Mouse (Mus musculus): ENCODE results near the gene Abca7. TPM values are rescaled to one million over a fixed set of nuclear protein-coding genes. Genes with fewer than 3 reads are reported as not detected.
"Not testable (repeated sequence)": the region's sequence is repeated elsewhere in the genome, so short reads cannot be mapped to it uniquely, and the experiment has no call there.

Abca7 gene
- 10 to 100 TPM; 13.8 to 55.3 (median 40.0) TPM for total RNA-seq (2018; cell fraction: chromatin; rRNA removed)
- 1 to 10 TPM; 2.5 to 9.0 (median 5.6) TPM for total RNA-seq (2018; cell fraction: cytosol; rRNA removed)
- 10 to 100 TPM in 25 of 26 experiments, 1 to 10 TPM in 1; 8.8 to 34.3 (median 23.0) TPM for total RNA-seq (2018; cell fraction: nucleus; rRNA removed)
- polyA plus RNA-seq (2018), result 3.3 to 10.6 TPM (median 4.0 TPM) in 3 replicates

- H3K4me3 ChIP-seq (ENCODE audit: inconsistent target), result peak within 1 kb of the TSS; percentile 81
- peaks cover 17% of the 10 kb centered on the region; the same call in 1 of the 2 replicates for H3K36me3 ChIP-seq (ENCODE audit: inconsistent target)
- no peaks in the 10 kb centered on the region; the same call in 1 of the 2 replicates for H3K79me2 ChIP-seq (ENCODE audit: inconsistent target)
- WGBS (ENCODE audit: missing documents), result 0% methylated on average over 34 of the region's 34 CpGs
- H3K27ac ChIP-seq, result peak within 1 kb of the TSS; percentile 58
These were observed at the start of gene Abca7 for GRCm38 (mm10) chr10:79996272-79997033. TSS of gene Abca7 (plus strand) at chr10:79996494.

- Histone ChIP-seq H3K79me2 (ENCODE audit: inconsistent target) (peaks cover 61% of the 10 kb centered on the region; the same call in 1 of the 2 replicates), H3K27ac (peak overlapping the region; percentile 52), H3K36me3 (ENCODE audit: inconsistent target) (peaks cover 29% of the 10 kb centered on the region; the same call in 1 of the 2 replicates), H3K4me3 (ENCODE audit: inconsistent target) (no peak overlapping the region)
- WGBS (ENCODE audit: missing documents), result 47% methylated on average over 7 of the region's 7 CpGs
These were observed 49.5 kb upstream of the Abca7 start for GRCm38 (mm10) chr10:79946752-79947322.

- H3K36me3 ChIP-seq (ENCODE audit: inconsistent target), result peaks cover 29% of the 10 kb centered on the region; the same call in 1 of the 2 replicates
- 86% methylated on average over 6 of the region's 6 CpGs for WGBS (ENCODE audit: missing documents)
- no peak overlapping the region for H3K4me3 ChIP-seq (ENCODE audit: inconsistent target)
- H3K79me2 ChIP-seq (ENCODE audit: inconsistent target), result peaks cover 55% of the 10 kb centered on the region; the same call in 1 of the 2 replicates
- no peak overlapping the region for H3K27ac ChIP-seq
These were observed 48.8 kb upstream of the Abca7 start for GRCm38 (mm10) chr10:79947502-79947901.

GRCm38 (mm10) chr10:79949873-79950272, 46.4 kb upstream of the Abca7 start:
- Histone ChIP-seq H3K4me3 (ENCODE audit: inconsistent target) (no peak overlapping the region), H3K79me2 (ENCODE audit: inconsistent target) (peaks cover 31% of the 10 kb centered on the region; the same call in 1 of the 2 replicates), H3K36me3 (ENCODE audit: inconsistent target) (peaks cover 29% of the 10 kb centered on the region; the same call in 1 of the 2 replicates), H3K27ac (no peak overlapping the region)
- 95% methylated on average over 4 of the region's 4 CpGs for WGBS (ENCODE audit: missing documents)

- no peak overlapping the region for H3K4me3 ChIP-seq (ENCODE audit: inconsistent target)
- no peak overlapping the region for H3K27ac ChIP-seq
- H3K36me3 ChIP-seq (ENCODE audit: inconsistent target), result peaks cover 29% of the 10 kb centered on the region; the same call in 1 of the 2 replicates
- peaks cover 23% of the 10 kb centered on the region; the same call in 1 of the 2 replicates for H3K79me2 ChIP-seq (ENCODE audit: inconsistent target)
- 94% methylated on average over 16 of the region's 18 CpGs for WGBS (ENCODE audit: missing documents)
These were observed 45.6 kb upstream of the Abca7 start for GRCm38 (mm10) chr10:79950661-79951060.

GRCm38 (mm10) chr10:79953946-79954345, 42.3 kb upstream of the Abca7 start:
- no peaks in the 10 kb centered on the region for H3K79me2 ChIP-seq (ENCODE audit: inconsistent target)
- H3K27ac ChIP-seq, result no peak overlapping the region
- WGBS (ENCODE audit: missing documents), result 77% methylated on average over 6 of the region's 6 CpGs
- H3K36me3 ChIP-seq (ENCODE audit: inconsistent target), result peaks cover 21% of the 10 kb centered on the region; the same call in 1 of the 2 replicates
- H3K4me3 ChIP-seq (ENCODE audit: inconsistent target), result no peak overlapping the region

- Histone ChIP-seq H3K79me2 (ENCODE audit: inconsistent target) (no peaks in the 10 kb centered on the region), H3K4me3 (ENCODE audit: inconsistent target) (no peak overlapping the region), H3K27ac (no peak overlapping the region), H3K36me3 (ENCODE audit: inconsistent target) (peaks cover 9% of the 10 kb centered on the region; the same call in 1 of the 2 replicates)
- WGBS (ENCODE audit: missing documents), result 85% methylated on average over 9 of the region's 9 CpGs
These were observed 40.6 kb upstream of the Abca7 start for GRCm38 (mm10) chr10:79955691-79956090.

GRCm38 (mm10) chr10:79956643-79957154, 39.6 kb upstream of the Abca7 start:
- no peak overlapping the region for H3K4me3 ChIP-seq (ENCODE audit: inconsistent target)
- no peaks in the 10 kb centered on the region; the same call in 1 of the 2 replicates for H3K36me3 ChIP-seq (ENCODE audit: inconsistent target)
- 0 out of 2 replicates have a peak, but pooled peaks cover under 1% of the 10 kb centered on the region for H3K79me2 ChIP-seq (ENCODE audit: inconsistent target)
- WGBS (ENCODE audit: missing documents), result 96% methylated on average over 4 of the region's 4 CpGs
- H3K27ac ChIP-seq, result no peak overlapping the region

- Histone ChIP-seq H3K4me3 (ENCODE audit: inconsistent target) (no peak overlapping the region), H3K79me2 (ENCODE audit: inconsistent target) (peaks cover 17% of the 10 kb centered on the region), H3K27ac (no peak overlapping the region), H3K36me3 (ENCODE audit: inconsistent target) (peaks cover 7% of the 10 kb centered on the region; the same call in 1 of the 2 replicates)
- 26% methylated on average over 15 of the region's 21 CpGs for WGBS (ENCODE audit: missing documents)
These were observed 38.0 kb upstream of the Abca7 start for GRCm38 (mm10) chr10:79958140-79958816.

- H3K27ac ChIP-seq; H3K4me3 ChIP-seq (ENCODE audit: inconsistent target): not testable (repeated sequence)
- Histone ChIP-seq H3K79me2 (ENCODE audit: inconsistent target) (peaks cover 17% of the 10 kb centered on the region), H3K36me3 (ENCODE audit: inconsistent target) (peaks cover 14% of the 10 kb centered on the region; the same call in 1 of the 2 replicates)
- 53% methylated on average over 5 of the region's 10 CpGs for WGBS (ENCODE audit: missing documents)
These were observed 36.9 kb upstream of the Abca7 start for GRCm38 (mm10) chr10:79959412-79959811.

- H3K79me2 ChIP-seq (ENCODE audit: inconsistent target), result peaks cover 17% of the 10 kb centered on the region
- peak within 1 kb of the TSS; percentile 67 for H3K4me3 ChIP-seq (ENCODE audit: inconsistent target)
- WGBS (ENCODE audit: missing documents), result under 1% methylated on average over 61 of the region's 61 CpGs
- H3K36me3 ChIP-seq (ENCODE audit: inconsistent target), result peaks cover 20% of the 10 kb centered on the region; the same call in 1 of the 2 replicates
- H3K27ac ChIP-seq, result peak within 1 kb of the TSS; percentile 87
These were observed 36.3 kb upstream of the Abca7 start, which contains the start of gene Wdr18 for GRCm38 (mm10) chr10:79959847-79960601. TSS of gene Wdr18 (plus strand) at chr10:79960152.

GRCm38 (mm10) chr10:79960671-79961294, 35.5 kb upstream of the Abca7 start:
- 22% methylated on average over 10 of the region's 10 CpGs for WGBS (ENCODE audit: missing documents)
- peaks cover 17% of the 10 kb centered on the region for H3K79me2 ChIP-seq (ENCODE audit: inconsistent target)
- H3K4me3 ChIP-seq (ENCODE audit: inconsistent target), result peak overlapping the region; percentile 67
- peaks cover 28% of the 10 kb centered on the region; the same call in 1 of the 2 replicates for H3K36me3 ChIP-seq (ENCODE audit: inconsistent target)
- H3K27ac ChIP-seq, result peak overlapping the region; percentile 87

- H3K36me3 ChIP-seq (ENCODE audit: inconsistent target), result peaks cover 55% of the 10 kb centered on the region
- WGBS (ENCODE audit: missing documents), result 100% methylated on average over 4 of the region's 7 CpGs
These were observed 31.6 kb upstream of the Abca7 start for GRCm38 (mm10) chr10:79964727-79965126.

More at GRCm38 (mm10) chr10:79964727-79965126, 31.6 kb upstream of the Abca7 start:
- H3K4me3 ChIP-seq (ENCODE audit: inconsistent target), result no peak overlapping the region
- no peak overlapping the region for H3K27ac ChIP-seq
- H3K79me2 ChIP-seq (ENCODE audit: inconsistent target), result peaks cover 17% of the 10 kb centered on the region

Measured in macrophage (primary cell).